Mouse (Mus musculus) 3T3-L1 (cell line): ENCODE results near the gene Dtx4.

Source experiments
- DNase-seq: peaks from one replicate; pipeline ENCODE4 v3.0.0-alpha.2; 2015; ENCODE audit warnings: low read depth, low spot score

Gene Dtx4

GRCm38 (mm10) chr19:12494187-12494458, 7.1 kb downstream of the Dtx4 start:
- no peak for DNase-seq

- DNase-seq: no peak
Observed at GRCm38 (mm10) chr19:12493453-12494186, 7.6 kb downstream of the Dtx4 start.

- no peak for DNase-seq
Observed at GRCm38 (mm10) chr19:12491636-12492035, 9.6 kb downstream of the Dtx4 start.

GRCm38 (mm10) chr19:12489675-12490570, 11.3 kb downstream of the Dtx4 start:
- no peak for DNase-seq

- no peak for DNase-seq
Observed at GRCm38 (mm10) chr19:12488969-12489674, 12.1 kb downstream of the Dtx4 start.

GRCm38 (mm10) chr19:12488205-12488966, 12.9 kb downstream of the Dtx4 start:
- no peak for DNase-seq

- DNase-seq: no peak
Observed at GRCm38 (mm10) chr19:12487511-12488204, 13.6 kb downstream of the Dtx4 start.

GRCm38 (mm10) chr19:12486875-12487274, 14.4 kb downstream of the Dtx4 start:
- peak; percentile 60 for DNase-seq

GRCm38 (mm10) chr19:12485631-12486030, 15.6 kb downstream of the Dtx4 start:
- DNase-seq: no peak

GRCm38 (mm10) chr19:12485223-12485622, 16.0 kb downstream of the Dtx4 start:
- DNase-seq: no peak

GRCm38 (mm10) chr19:12484210-12484609, 17.0 kb downstream of the Dtx4 start:
- DNase-seq: no peak

GRCm38 (mm10) chr19:12483782-12484181, 17.5 kb downstream of the Dtx4 start:
- no peak for DNase-seq

GRCm38 (mm10) chr19:12478369-12478768, 22.9 kb downstream of the Dtx4 start:
- peak; percentile 62 for DNase-seq

- no peak for DNase-seq
Observed at GRCm38 (mm10) chr19:12476721-12477270, 24.5 kb downstream of the Dtx4 start.

- DNase-seq: peak; percentile 99
Observed at GRCm38 (mm10) chr19:12475380-12476250, 25.6 kb downstream of the Dtx4 start.

GRCm38 (mm10) chr19:12473951-12474350, 27.3 kb downstream of the Dtx4 start:
- DNase-seq: peak; percentile 75

- peak; percentile 87 for DNase-seq
Observed at GRCm38 (mm10) chr19:12473201-12473641, 28.0 kb downstream of the Dtx4 start.

GRCm38 (mm10) chr19:12472381-12472976, 28.8 kb downstream of the Dtx4 start:
- DNase-seq: no peak

GRCm38 (mm10) chr19:12471866-12472265, 29.4 kb downstream of the Dtx4 start:
- DNase-seq: peak; percentile 55
